Mouse (Mus musculus): ENCODE measurements around the gene Vsig4.

DNA sequence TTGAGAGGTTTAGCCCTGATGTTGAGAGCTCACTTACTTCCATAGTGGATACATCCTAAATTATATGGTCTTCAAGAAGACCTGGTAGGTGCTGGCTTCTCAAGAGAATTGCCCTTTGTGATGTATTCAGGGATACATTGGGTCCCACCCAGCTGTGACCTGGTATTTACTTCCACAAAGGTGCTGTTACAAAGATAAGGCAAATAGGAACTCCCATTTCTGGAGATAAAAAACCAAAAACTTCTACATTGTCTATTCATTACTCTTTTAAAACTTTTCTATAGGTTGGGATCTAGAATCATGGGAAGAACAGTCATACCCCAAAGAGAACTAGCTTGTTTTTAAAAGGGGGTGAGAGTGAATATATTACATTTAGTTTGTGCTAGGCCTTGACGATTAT, 54.2 kb downstream of the Vsig4 start:
- TF ChIP-seq POLR2A (IDR thresholded peaks at IDR 0.05; ENCODE audit: low read depth, low read length) (no peak), CTCF (IDR thresholded peaks at IDR 0.05; ENCODE audit: extremely low read depth, insufficient read depth, insufficient read length, insufficient replicate concordance) (no peak)

Measured in spleen, adult 2 months (tissue).